In the genomic region with DNA sequence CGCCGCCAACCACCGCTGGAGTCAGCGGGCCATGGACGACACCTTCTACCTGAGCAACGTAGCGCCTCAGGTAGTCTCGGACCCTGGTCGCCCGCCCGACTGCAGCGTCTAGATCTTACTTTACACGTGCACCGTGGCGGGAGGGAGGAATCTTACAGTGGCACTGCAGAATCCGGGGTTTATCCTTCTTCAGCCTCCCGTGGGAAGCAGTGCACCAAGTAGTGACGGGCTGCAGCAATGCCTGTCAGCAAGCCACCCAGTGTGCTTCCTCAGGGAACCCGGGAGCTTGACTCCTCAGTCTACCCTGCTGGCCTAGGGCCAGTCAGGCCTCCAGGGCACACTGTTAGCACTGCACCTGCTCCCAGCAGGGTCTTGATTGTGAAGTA, we compare ENCODE assay signal across 8 mouse cellular contexts. TPM values are rescaled to one million over a fixed set of nuclear protein-coding genes. Genes with fewer than 3 reads are reported as not detected.
A peak's percentile ranks its signal among the peaks of the same experiment; 100 is the strongest.
DNase-seq lines count a peak whose midpoint lies in the region; ATAC-seq and TF ChIP-seq lines count a peak whose summit lies in the region.

No protein-coding gene starts in this region.

- no peak for TF ChIP-seq CTCF in MEL (IDR thresholded peaks at IDR 0.05 in 2 of 3, conservative IDR thresholded peaks at IDR 0.05 in 1 of 3; ENCODE audit: control insufficient read depth in 1 of 3, insufficient read depth in 1 of 3, low read depth in 2 of 3, low read length in 3 of 3, poor library complexity in 1 of 3, severe bottlenecking in 1 of 3)

- H3K27ac ChIP-seq in heart, embryonic 14.5 days (replicated peaks in 1 of 2; ENCODE audit: control insufficient read depth in 1 of 2, insufficient read depth in 1 of 2, low read depth in 2 of 2, low read length in 2 of 2) = peak overlapping the region; percentile 71 to 94
- H3K27ac ChIP-seq in MEL (ENCODE audit: control insufficient read depth, low read depth, low read length) = peak overlapping the region; percentile 48; the same call in 1 of the 2 replicates
- peak overlapping the region; percentile 89 for H3K27ac ChIP-seq in forebrain, embryonic 16.5 days (ENCODE audit: low read length)

- WGBS in heart, embryonic 14.5 days = under 1% methylated on average over 19 of the region's 19 CpGs
- WGBS in forebrain, embryonic 16.5 days = 1% methylated on average over 19 of the region's 19 CpGs

- H3K9me3 ChIP-seq in heart, embryonic 14.5 days (ENCODE audit: control insufficient read depth, low read length) = peaks cover 1% of the 10 kb centered on the region
- H3K9me3 ChIP-seq in MEL (replicated peaks; ENCODE audit: insufficient read depth, low read length) = no peaks in the 10 kb centered on the region
- peaks cover under 1% of the 10 kb centered on the region; the same call in 1 of the 2 replicates for H3K9me3 ChIP-seq in forebrain, embryonic 16.5 days (ENCODE audit: control insufficient read depth, low read length)

- no peak for TF ChIP-seq EP300 in MEL (IDR thresholded peaks at IDR 0.05; ENCODE audit: low read depth in 1 of 2, low read length in 2 of 2)

- H3K4me3 ChIP-seq in heart, embryonic 14.5 days (ENCODE audit: control insufficient read depth in 1 of 2, insufficient read depth in 1 of 2, low read depth in 1 of 2, low read length in 2 of 2) = peak overlapping the region; percentile 58 to 62
- H3K4me3 ChIP-seq in MEL (ENCODE audit: control insufficient read depth in 1 of 2, insufficient read depth in 1 of 2, low read depth in 2 of 2, low read length in 2 of 2) = peak overlapping the region; percentile 64 to 78
- peak overlapping the region; percentile 79 for H3K4me3 ChIP-seq in forebrain, embryonic 16.5 days (replicated peaks; ENCODE audit: low read length)

- peaks cover 44% of the 10 kb centered on the region for H3K36me3 ChIP-seq in heart, embryonic 14.5 days (ENCODE audit: control insufficient read depth, insufficient read depth, low read length)
- peaks cover 0 to 2% of the 10 kb centered on the region in 2 experiments; a peak in 2 of 4 replicates for H3K36me3 ChIP-seq in MEL (ENCODE audit: control insufficient read depth in 1 of 2, insufficient read depth in 2 of 2, low read length in 2 of 2)
- H3K36me3 ChIP-seq in forebrain, embryonic 16.5 days (ENCODE audit: control insufficient read depth, insufficient read depth) = peaks cover 15% of the 10 kb centered on the region

- no peak for ATAC-seq in heart, embryonic 14.5 days (ENCODE audit: insufficient number of reproducible peaks, insufficient read depth, low FRiP score, low read depth)
- peak; percentile 29 for ATAC-seq in forebrain, embryonic 16.5 days
- peak; percentile 8; the same call in 1 of the 2 replicates for ATAC-seq in megakaryocyte progenitor cell, adult 5-6 weeks (replicated peaks; ENCODE audit: poor library complexity)

- TF ChIP-seq POLR2A in MEL (IDR thresholded peaks at IDR 0.05; ENCODE audit: control insufficient read depth in 1 of 2, insufficient read depth in 1 of 2, low read depth in 1 of 2, low read length in 2 of 2, poor library complexity in 1 of 2) = no peak

- H3K27me3 ChIP-seq in heart, embryonic 14.5 days (ENCODE audit: control insufficient read depth, insufficient read depth, low read length) = no peaks in the 10 kb centered on the region
- no peaks in the 10 kb centered on the region for H3K27me3 ChIP-seq in MEL (ENCODE audit: control insufficient read depth in 1 of 2, insufficient read depth in 2 of 2, low read length in 2 of 2)
- H3K27me3 ChIP-seq in forebrain, embryonic 16.5 days (replicated peaks; ENCODE audit: control insufficient read depth, insufficient read depth, low read length) = no peaks in the 10 kb centered on the region

- peaks cover 3% of the 10 kb centered on the region; the same call in 1 of the 2 replicates for H3K79me2 ChIP-seq in MEL (ENCODE audit: control insufficient read depth, insufficient read depth, low read length, poor library complexity)

- H3K4me2 ChIP-seq in heart, embryonic 14.5 days (ENCODE audit: low read length) = peak overlapping the region; percentile 93
- peak overlapping the region; percentile 76 for H3K4me2 ChIP-seq in forebrain, embryonic 16.5 days (ENCODE audit: low read length)

- no peak for DNase-seq in heart, adult 9 months (ENCODE audit: low spot score in 2 of 2)
- no peak for DNase-seq in MEL (ENCODE audit: low read depth, low spot score)
- DNase-seq in layer of hippocampus, adult 11-12 months (ENCODE audit: low spot score) = no peak
- no peak for DNase-seq in gastrocnemius, postnatal 10 days
- no peak for DNase-seq in cerebellum, postnatal 4 days (ENCODE audit: low spot score in 2 of 2)

- H3K9ac ChIP-seq in heart, embryonic 14.5 days (ENCODE audit: low read length) = peak overlapping the region; percentile 80
- H3K9ac ChIP-seq in MEL (ENCODE audit: control insufficient read depth, low read depth, low read length, poor library complexity, severe bottlenecking) = peak overlapping the region; percentile 81
- H3K9ac ChIP-seq in forebrain, embryonic 16.5 days (replicated peaks; ENCODE audit: low read depth, low read length) = peak overlapping the region; percentile 72

- H3K4me1 ChIP-seq in heart, embryonic 14.5 days (ENCODE audit: control insufficient read depth in 2 of 2, insufficient read depth in 2 of 2, low read length in 2 of 2) = peaks cover 5 to 7% of the 10 kb centered on the region in 2 experiments; a peak in 2 of 4 replicates
- H3K4me1 ChIP-seq in MEL (ENCODE audit: control insufficient read depth in 1 of 2, insufficient read depth in 2 of 2, low read length in 2 of 2) = peaks cover 0 to 2% of the 10 kb centered on the region in 2 experiments; a peak in 1 of 4 replicates
- peaks cover 11% of the 10 kb centered on the region for H3K4me1 ChIP-seq in forebrain, embryonic 16.5 days (replicated peaks; ENCODE audit: control insufficient read depth, insufficient read depth, low read length)

- TF ChIP-seq RAD21 in MEL (IDR thresholded peaks at IDR 0.05; ENCODE audit: low read depth, low read length) = no peak

TF ChIP-seq in MEL, 35 proteins besides CTCF, POLR2A, EP300 and RAD21:
- TF ChIP-seq MAX (IDR thresholded peaks at IDR 0.05; ENCODE audit: low read length) (peak; percentile 65), ETS1 (IDR thresholded peaks at IDR 0.05; ENCODE audit: low read depth, low read length) (0 out of 2 replicates have a peak, but pooled peaks have one; percentile 12), MYC (IDR thresholded peaks at IDR 0.05; ENCODE audit: low read depth, low read length) (0 out of 2 replicates have a peak, but pooled peaks have one; percentile 59), TCF12 (IDR thresholded peaks at IDR 0.05; ENCODE audit: low read depth, low read length) (no peak)

RNA-seq across cellular contexts. Expression of a gene that starts 0.7 kb away (rescaled TPM):
- 40.3 and 43.2 TPM in 2 replicates for polyA plus RNA-seq in heart, embryonic 14.5 days (2014; fragmentation: Nextera tagmentation; extraction: Ambion mirVana)
- total RNA-seq in MEL (2012; rRNA removed) = 27.2 and 27.9 TPM in 2 replicates
- polyA plus RNA-seq in MEL (2012; ENCODE audit: insufficient read depth in 1 of 2, insufficient read length in 2 of 2, low read depth in 1 of 2, low replicate concordance in 2 of 2, missing spikeins in 1 of 2) = 10 to 100 TPM in 1 of 2 experiments, not detected in 1; 19.4 TPM
- polyA plus RNA-seq in forebrain, embryonic 16.5 days (2015; fragmentation: Nextera tagmentation; extraction: Ambion mirVana) = 10.7 and 13.3 TPM in 2 replicates
- total RNA-seq in megakaryocyte progenitor cell, adult 5-6 weeks (2015) = 10.2 and 12.7 TPM in 2 replicates
- 4.0 and 11.6 TPM in 2 replicates for total RNA-seq in megakaryocyte progenitor cell, adult 5-6 weeks (2017)
- total RNA-seq in gastrocnemius, postnatal 10 days (2021) = 10 to 100 TPM; 31.1 to 36.6 TPM

RNA-seq across cellular contexts. Expression of a gene that starts 6.3 kb away (rescaled TPM):
- 24.7 and 28.0 TPM in 2 replicates for polyA plus RNA-seq in heart, embryonic 14.5 days (2014; fragmentation: Nextera tagmentation; extraction: Ambion mirVana)
- 68.0 and 83.6 TPM in 2 replicates for total RNA-seq in MEL (2012; rRNA removed)
- 100 to 1,000 TPM; 103 to 220 TPM for polyA plus RNA-seq in MEL (2012; ENCODE audit: insufficient read depth in 1 of 2, insufficient read length in 2 of 2, low read depth in 1 of 2, low replicate concordance in 2 of 2, missing spikeins in 1 of 2)
- 63.8 and 65.9 TPM in 2 replicates for polyA plus RNA-seq in forebrain, embryonic 16.5 days (2015; fragmentation: Nextera tagmentation; extraction: Ambion mirVana)
- total RNA-seq in megakaryocyte progenitor cell, adult 5-6 weeks (2015) = 21.5 and 28.3 TPM in 2 replicates
- 40.1 and 44.2 TPM in 2 replicates for total RNA-seq in megakaryocyte progenitor cell, adult 5-6 weeks (2017)
- 1 to 10 TPM; 7.4 to 7.6 TPM for total RNA-seq in gastrocnemius, postnatal 10 days (2021)

RNA-seq across cellular contexts. Expression of a gene that starts 33.7 kb away (rescaled TPM):
- 22.0 and 26.0 TPM in 2 replicates for polyA plus RNA-seq in heart, embryonic 14.5 days (2014; fragmentation: Nextera tagmentation; extraction: Ambion mirVana)
- total RNA-seq in MEL (2012; rRNA removed) = 9.5 and 10.3 TPM in 2 replicates
- 10 to 100 TPM in 1 of 2 experiments, not detected in 1; 14.9 TPM for polyA plus RNA-seq in MEL (2012; ENCODE audit: insufficient read depth in 1 of 2, insufficient read length in 2 of 2, low read depth in 1 of 2, low replicate concordance in 2 of 2, missing spikeins in 1 of 2)
- polyA plus RNA-seq in forebrain, embryonic 16.5 days (2015; fragmentation: Nextera tagmentation; extraction: Ambion mirVana) = 15.4 and 16.3 TPM in 2 replicates
- total RNA-seq in megakaryocyte progenitor cell, adult 5-6 weeks (2015) = 3.0 and 5.5 TPM in 2 replicates
- total RNA-seq in megakaryocyte progenitor cell, adult 5-6 weeks (2017) = 7.0 and 8.5 TPM in 2 replicates
- 10 to 100 TPM; 13.6 to 16.0 TPM for total RNA-seq in gastrocnemius, postnatal 10 days (2021)

RNA-seq across cellular contexts. Expression of a gene that starts 38.4 kb away (rescaled TPM):
- 9.0 and 9.9 TPM in 2 replicates for polyA plus RNA-seq in heart, embryonic 14.5 days (2014; fragmentation: Nextera tagmentation; extraction: Ambion mirVana)
- total RNA-seq in MEL (2012; rRNA removed) = 49.1 and 62.4 TPM in 2 replicates
- 10 to 100 TPM in 1 of 2 experiments, not detected in 1; 78.5 TPM for polyA plus RNA-seq in MEL (2012; ENCODE audit: insufficient read depth in 1 of 2, insufficient read length in 2 of 2, low read depth in 1 of 2, low replicate concordance in 2 of 2, missing spikeins in 1 of 2)
- polyA plus RNA-seq in forebrain, embryonic 16.5 days (2015; fragmentation: Nextera tagmentation; extraction: Ambion mirVana) = 10.5 and 12.7 TPM in 2 replicates
- 28.8 and 29.0 TPM in 2 replicates for total RNA-seq in megakaryocyte progenitor cell, adult 5-6 weeks (2015)
- 47.2 and 65.0 TPM in 2 replicates for total RNA-seq in megakaryocyte progenitor cell, adult 5-6 weeks (2017)
- total RNA-seq in gastrocnemius, postnatal 10 days (2021) = 10 to 100 TPM; 14.0 to 18.0 TPM

RNA-seq across cellular contexts. Expression of a gene that starts 47.6 kb away (rescaled TPM):
- 7.8 and 8.9 TPM in 2 replicates for polyA plus RNA-seq in heart, embryonic 14.5 days (2014; fragmentation: Nextera tagmentation; extraction: Ambion mirVana)
- 3.9 and 4.3 TPM in 2 replicates for total RNA-seq in MEL (2012; rRNA removed)
- polyA plus RNA-seq in MEL (2012; ENCODE audit: insufficient read depth in 1 of 2, insufficient read length in 2 of 2, low read depth in 1 of 2, low replicate concordance in 2 of 2, missing spikeins in 1 of 2) = 10 to 100 TPM in 1 of 2 experiments, not detected in 1; 14.0 TPM
- polyA plus RNA-seq in forebrain, embryonic 16.5 days (2015; fragmentation: Nextera tagmentation; extraction: Ambion mirVana) = 10.9 and 16.5 TPM in 2 replicates
- 8.8 and 9.4 TPM in 2 replicates for total RNA-seq in megakaryocyte progenitor cell, adult 5-6 weeks (2015)
- 6.9 and 7.9 TPM in 2 replicates for total RNA-seq in megakaryocyte progenitor cell, adult 5-6 weeks (2017)
- total RNA-seq in gastrocnemius, postnatal 10 days (2021) = 10 to 100 TPM; 18.9 to 21.7 TPM
